In the genomic region with DNA sequence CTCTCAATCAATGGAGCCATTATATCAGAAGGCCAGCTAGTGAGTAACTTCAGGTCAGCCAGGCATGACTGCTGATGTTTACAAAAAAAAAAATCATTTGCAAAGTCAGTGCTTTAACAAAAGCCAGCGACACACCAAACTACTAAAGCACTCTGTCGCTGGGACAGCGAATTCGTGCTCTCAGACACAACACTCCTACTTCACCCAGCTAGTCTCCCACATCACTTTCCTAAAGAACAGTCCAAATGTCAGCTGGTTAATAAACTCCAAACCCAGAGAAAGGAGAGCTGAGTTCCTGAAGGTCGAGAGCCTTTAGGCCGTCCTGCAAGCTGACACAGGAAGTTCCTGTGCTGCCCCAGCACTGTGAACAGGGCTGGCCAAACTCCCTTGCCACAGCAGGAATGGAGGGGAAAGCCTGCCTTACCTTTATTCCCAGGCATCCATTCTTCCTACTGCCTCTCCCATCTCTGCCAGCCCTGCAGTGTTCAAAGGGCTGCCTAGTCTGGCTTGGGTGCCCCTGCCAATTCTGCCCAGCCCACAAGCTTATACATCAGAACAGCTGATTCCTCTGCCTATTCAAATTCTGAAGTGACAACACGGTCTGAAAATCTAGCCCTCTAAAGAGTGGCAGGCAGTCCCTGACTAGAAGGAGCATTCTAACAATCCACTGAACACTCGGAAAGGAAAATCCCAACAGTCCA, we compare ENCODE assay signal across 8 mouse cellular contexts. TPM values are rescaled to one million over a fixed set of nuclear protein-coding genes. Genes with fewer than 3 reads are reported as not detected.
DNase-seq lines count a peak whose midpoint lies in the region; ATAC-seq and TF ChIP-seq lines count a peak whose summit lies in the region.

No protein-coding gene starts in this region.

- H3K4me3 ChIP-seq in heart, adult 2 months = peak overlapping the region; percentile 92
- H3K4me3 ChIP-seq in heart, postnatal 0 days (ENCODE audit: low read depth, low read length) = peak overlapping the region; percentile 77
- H3K4me3 ChIP-seq in limb, embryonic 10.5 days = peak overlapping the region; percentile 65
- peak overlapping the region; percentile 74 for H3K4me3 ChIP-seq in olfactory bulb, adult 2 months (ENCODE audit: insufficient read depth, low read depth, low read length)

- whole genome bisulfite sequencing in heart, adult 2 months = 4% methylated on average over 8 of the region's 8 CpGs
- 3% methylated on average over 8 of the region's 8 CpGs for WGBS in heart, postnatal 0 days
- WGBS in limb, embryonic 10.5 days = 23% methylated on average over 8 of the region's 8 CpGs
- 13% methylated on average over 8 of the region's 8 CpGs for WGBS in olfactory bulb, adult 2 months

- TF ChIP-seq CTCF in heart, adult 2 months (IDR thresholded peaks at IDR 0.05) = no peak
- no peak for TF ChIP-seq CTCF in heart, postnatal 0 days (IDR thresholded peaks at IDR 0.05; ENCODE audit: low read depth)
- no peak for TF ChIP-seq CTCF in olfactory bulb, adult 2 months (IDR thresholded peaks at IDR 0.05; ENCODE audit: insufficient read depth, low read depth, low read length)

- no peaks in the 10 kb centered on the region for H3K9me3 ChIP-seq in heart, postnatal 0 days (replicated peaks; ENCODE audit: control insufficient read depth, low read length)
- no peaks in the 10 kb centered on the region for H3K9me3 ChIP-seq in limb, embryonic 10.5 days (replicated peaks)

- TF ChIP-seq POLR2A in heart, adult 2 months (IDR thresholded peaks at IDR 0.05; ENCODE audit: insufficient read depth, low read depth, low read length) = no peak
- no peak for TF ChIP-seq POLR2A in olfactory bulb, adult 2 months (IDR thresholded peaks at IDR 0.05; ENCODE audit: insufficient read depth, low read depth, low read length)

- intact Hi-C loops in heart, adult 2 months (cut with DNase I) = loop anchor here (5.0 to 10.0 kb wide), 6 partner anchors 34 to 571 kb away; a partner anchor contains a TSS

- ATAC-seq in heart, postnatal 0 days (ENCODE audit: insufficient read depth, low read depth) = no peak

- peak overlapping the region; percentile 94 for H3K9ac ChIP-seq in heart, adult 2 months (ENCODE audit: low read depth, low read length)
- H3K9ac ChIP-seq in heart, postnatal 0 days (replicated peaks; ENCODE audit: low read depth, low read length) = peak overlapping the region; percentile 78

- no peaks in the 10 kb centered on the region for H3K27me3 ChIP-seq in heart, adult 2 months (ENCODE audit: control insufficient read depth, insufficient read depth, low read length)
- no peaks in the 10 kb centered on the region for H3K27me3 ChIP-seq in heart, postnatal 0 days (ENCODE audit: control insufficient read depth, insufficient read depth, low read length)
- H3K27me3 ChIP-seq in limb, embryonic 10.5 days (ENCODE audit: low read depth, poor library complexity, severe bottlenecking) = no peaks in the 10 kb centered on the region

- peak overlapping the region; percentile 95 for H3K27ac ChIP-seq in heart, adult 2 months
- peak overlapping the region; percentile 73 for H3K27ac ChIP-seq in heart, postnatal 0 days (ENCODE audit: low read depth)
- peak overlapping the region; percentile 93 for H3K27ac ChIP-seq in limb, embryonic 10.5 days
- peak overlapping the region; percentile 56 for H3K27ac ChIP-seq in olfactory bulb, adult 2 months (ENCODE audit: insufficient read depth, low read depth, low read length)

- peaks cover 6% of the 10 kb centered on the region; the same call in 1 of the 2 replicates for H3K36me3 ChIP-seq in heart, adult 2 months (ENCODE audit: control insufficient read depth, insufficient read depth, low read length)
- no peaks in the 10 kb centered on the region for H3K36me3 ChIP-seq in heart, postnatal 0 days (replicated peaks; ENCODE audit: control insufficient read depth, insufficient read depth, low read length)
- H3K36me3 ChIP-seq in limb, embryonic 10.5 days = peaks cover 20% of the 10 kb centered on the region

- H3K4me1 ChIP-seq in heart, adult 2 months (ENCODE audit: control insufficient read depth, insufficient read depth, low read length) = peaks cover 24% of the 10 kb centered on the region
- H3K4me1 ChIP-seq in heart, postnatal 0 days (ENCODE audit: control insufficient read depth, insufficient read depth) = peaks cover 44% of the 10 kb centered on the region
- peaks cover 72% of the 10 kb centered on the region for H3K4me1 ChIP-seq in limb, embryonic 10.5 days
- H3K4me1 ChIP-seq in olfactory bulb, adult 2 months (ENCODE audit: control insufficient read depth, insufficient read depth, low read length) = peaks cover 44% of the 10 kb centered on the region

- peaks cover 17% of the 10 kb centered on the region for H3K79me2 ChIP-seq in heart, adult 2 months (replicated peaks; ENCODE audit: control insufficient read depth, insufficient read depth, low read length)

- H3K4me2 ChIP-seq in heart, postnatal 0 days (ENCODE audit: low read depth, low read length) = peak overlapping the region; percentile 77

- TF ChIP-seq EP300 in heart, adult 2 months (IDR thresholded peaks at IDR 0.05; ENCODE audit: insufficient read depth, low read depth, low read length) = no peak
- TF ChIP-seq EP300 in heart, postnatal 0 days (IDR thresholded peaks at IDR 0.05; ENCODE audit: low read depth) = no peak

- peak in 1 of 2 experiments; percentile 32 for DNase-seq in heart, adult 2 months
- no peak for DNase-seq in heart, postnatal 4 days
- DNase-seq in adipocyte (ENCODE audit: low spot score) = peak; percentile 45
- DNase-seq in heart, postnatal 0 days (ENCODE audit: low spot score) = no peak
- DNase-seq in limb, embryonic 10.5 days (ENCODE audit: low spot score) = peak; percentile 44
- DNase-seq in layer of hippocampus, postnatal 14 days (ENCODE audit: low spot score in 2 of 2) = no peak
- DNase-seq in lung, postnatal 10 days = no peak

RNA-seq across cellular contexts. Expression of a gene that starts 2.2 kb away (rescaled TPM):
- total RNA-seq in heart, adult 2 months (2021) = 10 to 100 TPM; 18.0 to 20.4 TPM
- polyA plus RNA-seq in heart, adult 2 months (2012; rRNA removed) = 8.3 and 14.8 TPM in 2 replicates
- 10 to 100 TPM; 32.6 to 34.4 TPM for total RNA-seq in heart, postnatal 4 days (2021)
- 32.4 and 50.9 TPM in 2 replicates for total RNA-seq in heart, postnatal 0 days (2014; rRNA removed; ENCODE audit: low replicate concordance)
- polyA plus RNA-seq in heart, postnatal 0 days (2015; fragmentation: Nextera tagmentation; extraction: Ambion mirVana) = 9.2 and 9.8 TPM in 2 replicates
- 21.6 and 22.5 TPM in 2 replicates for polyA plus RNA-seq in limb, embryonic 10.5 days (2016; fragmentation: Nextera tagmentation; extraction: Ambion mirVana)
- polyA plus RNA-seq in olfactory bulb, adult 2 months (2012; ENCODE audit: insufficient read depth, insufficient read length, low replicate concordance, missing spikeins) = not detected in 2 replicates
- 10 to 100 TPM; 26.6 to 29.4 TPM for total RNA-seq in layer of hippocampus, postnatal 14 days (2021)

RNA-seq across cellular contexts. Expression of a gene that starts 47.4 kb away (rescaled TPM):
- total RNA-seq in heart, adult 2 months (2021) = 10 to 100 TPM; 14.2 to 17.6 TPM
- polyA plus RNA-seq in heart, adult 2 months (2012; rRNA removed) = 19.6 and 35.9 TPM in 2 replicates
- 10 to 100 TPM; 27.4 to 28.9 TPM for total RNA-seq in heart, postnatal 4 days (2021)
- 38.7 and 43.7 TPM in 2 replicates for total RNA-seq in heart, postnatal 0 days (2014; rRNA removed; ENCODE audit: low replicate concordance)
- polyA plus RNA-seq in heart, postnatal 0 days (2015; fragmentation: Nextera tagmentation; extraction: Ambion mirVana) = 50.5 and 54.6 TPM in 2 replicates
- not detected in 2 replicates for polyA plus RNA-seq in limb, embryonic 10.5 days (2016; fragmentation: Nextera tagmentation; extraction: Ambion mirVana)
- not detected in 2 replicates for polyA plus RNA-seq in olfactory bulb, adult 2 months (2012; ENCODE audit: insufficient read depth, insufficient read length, low replicate concordance, missing spikeins)
- 1 to 10 TPM; 1.2 to 1.5 TPM for total RNA-seq in layer of hippocampus, postnatal 14 days (2021)

Comparison
In these comparisons a context has a peak if more than half of its experiments do, and no peak if none do; other contexts are left out.
1. DNase-seq: peak in adipocyte (single experiment) and limb, embryonic 10.5 days (single experiment); none in heart, postnatal 4 days (single experiment), heart, postnatal 0 days (single experiment), layer of hippocampus, postnatal 14 days (0 of 2) and lung, postnatal 10 days (single experiment).
2. RNA of a gene that starts 47.4 kb away (total RNA-seq): 38.7 to 43.7 TPM in heart, postnatal 0 days, 27.4 to 28.9 TPM in heart, postnatal 4 days and 14.2 to 17.6 TPM in heart, adult 2 months; 1.2 to 1.5 TPM in layer of hippocampus, postnatal 14 days; every median in the first group is over 4 times any median in the second.
3. Peak in every context shown above with its lines, with median percentiles within 50 percentile points of each other: H3K27ac ChIP-seq and H3K4me3 ChIP-seq.